Mouse (Mus musculus) liver, embryonic 15.5 days (tissue): ENCODE data around the gene Inka2. TPM values are rescaled to one million over a fixed set of nuclear protein-coding genes. Genes with fewer than 3 reads are reported as not detected.

Source experiments
- ATAC-seq: fragments of 200-750 bp; cut with Nextera tagmentation; 2 replicates; pipeline ENCODE4 v1.8.0; 2017; ENCODE audit warnings: moderate number of reproducible peaks, mild to moderate bottlenecking, moderate library complexity; ENCODE audit not compliant: insufficient read depth
- H3K27ac ChIP-seq: fragments of 300-500 bp; sonication (generic); replicated peaks from 2 replicates; pipeline ENCODE4 v1.5.1; 2015; ENCODE audit warnings: mild to moderate bottlenecking, inconsistent platforms
- H3K27me3 ChIP-seq: fragments of 300-500 bp; sonication (generic); 2 replicates; pipeline ENCODE4 v1.6.1; 2015; ENCODE audit warnings: mild to moderate bottlenecking, inconsistent platforms
- H3K36me3 ChIP-seq: fragments of 300-500 bp; sonication (generic); replicated peaks from 2 replicates; pipeline ENCODE4 v1.6.1; 2015; ENCODE audit warnings: moderate library complexity, mild to moderate bottlenecking, inconsistent platforms
- H3K4me1 ChIP-seq: fragments of 300-500 bp; sonication (generic); replicated peaks from 2 replicates; pipeline ENCODE4 v1.6.1; 2015; ENCODE audit warnings: inconsistent platforms
- H3K4me2 ChIP-seq: fragments of 300-500 bp; sonication (generic); 2 replicates; pipeline ENCODE4 v1.6.1; 2015; ENCODE audit warnings: moderate library complexity, mild to moderate bottlenecking, inconsistent platforms
- H3K4me3 ChIP-seq: fragments of 300-500 bp; sonication (generic); replicated peaks from 2 replicates; pipeline ENCODE4 v1.5.1; 2015; ENCODE audit warnings: mild to moderate bottlenecking, inconsistent platforms
- H3K9ac ChIP-seq: fragments of 300-500 bp; sonication (generic); 2 replicates; pipeline ENCODE4 v1.6.1; 2015; ENCODE audit warnings: moderate library complexity, mild to moderate bottlenecking, inconsistent platforms
- H3K9me3 ChIP-seq: fragments of 300-500 bp; sonication (generic); replicated peaks from 2 replicates; pipeline ENCODE4 v1.6.1; 2016; ENCODE audit warnings: inconsistent platforms
- WGBS: fragments of 180-500 bp; shearing (Covaris S2); methylation state at CpG from one replicate; pipeline ENCODE4 v1.1.7; 2015; ENCODE audit warnings: mixed read lengths; ENCODE audit not compliant: insufficient replicate concordance; 5-methylcytosine and 5-hydroxymethylcytosine counted together
- polyA plus RNA-seq: library from polyadenylated mRNA; unstranded; fragments of >200 nt; fragmentation: Nextera tagmentation; extraction: Ambion mirVana; gene quantifications from 2 replicates; pipeline ENCODE4 v1.2.1, GENCODE M21; 2015

The Inka2 gene
- polyA plus RNA-seq, 1 experiment from 2014 or later, result 0.32 TPM

DNA sequence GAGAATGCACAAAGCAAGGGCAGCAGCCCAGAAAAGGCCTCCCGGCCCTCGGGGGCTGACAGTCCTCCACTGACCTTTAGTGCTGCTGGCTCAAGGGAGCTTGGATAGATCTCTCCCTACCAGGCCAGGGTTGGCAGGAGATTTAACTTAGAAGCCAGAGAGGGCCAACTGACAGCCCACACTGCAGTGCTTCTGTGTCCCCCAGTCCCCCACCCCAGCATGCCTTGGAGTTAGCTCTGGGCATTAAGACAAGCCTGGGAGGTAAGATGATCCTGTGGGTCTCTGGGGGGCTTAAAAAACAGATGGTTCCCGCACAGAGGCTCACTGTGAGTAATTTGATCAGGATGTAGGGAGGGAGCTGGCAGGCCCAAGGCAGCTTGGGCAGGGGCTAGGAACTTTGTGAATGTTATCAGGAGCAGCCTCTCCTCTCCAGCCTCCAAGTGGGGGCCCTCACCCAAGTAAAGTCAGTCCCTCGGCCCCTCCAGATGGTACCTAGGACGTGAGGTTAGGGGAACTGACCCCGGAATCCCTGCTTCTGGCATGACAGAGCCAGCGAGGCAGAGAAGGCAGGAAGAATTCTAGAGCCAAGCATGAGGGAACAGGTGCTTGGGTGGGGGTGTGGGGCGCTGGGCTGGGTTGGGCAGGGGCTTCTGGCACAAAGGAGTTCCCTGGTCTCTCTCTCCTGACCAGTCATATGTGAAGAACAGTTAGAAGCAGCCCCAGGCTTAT is 9.9 kb downstream of the Inka2 start:
- Histone ChIP-seq H3K36me3 (no peaks in the 10 kb centered on the region), H3K4me3 (no peak overlapping the region), H3K4me1 (peaks cover 3% of the 10 kb centered on the region; the same call in 1 of the 2 replicates), H3K4me2 (no peak overlapping the region), H3K9me3 (no peaks in the 10 kb centered on the region), H3K9ac (no peak overlapping the region), H3K27me3 (peaks cover 27% of the 10 kb centered on the region), H3K27ac (no peak overlapping the region)
- no peak for ATAC-seq
- WGBS, result 51% methylated on average over 8 of the region's 8 CpGs

DNA sequence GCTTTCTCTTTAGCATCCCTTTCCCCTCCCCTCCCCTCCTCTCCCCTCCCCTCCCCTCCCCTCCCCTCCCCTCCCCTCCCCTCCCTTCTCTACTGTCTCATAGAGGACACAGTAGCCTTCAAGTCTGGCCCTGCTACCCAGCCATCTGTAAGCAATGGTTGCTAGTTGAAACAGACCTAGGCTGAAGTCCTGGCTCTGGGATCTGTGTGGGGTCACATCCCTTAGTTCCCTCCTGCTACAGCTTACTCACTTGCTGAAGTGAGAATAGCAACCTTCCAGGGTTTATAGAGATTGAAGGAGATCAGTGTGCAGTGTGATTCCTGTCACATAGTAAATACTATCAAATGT is 10.4 kb downstream of the Inka2 start:
- H3K9me3 ChIP-seq, result no peaks in the 10 kb centered on the region
- no peak overlapping the region for H3K4me3 ChIP-seq
- no peak overlapping the region for H3K4me2 ChIP-seq
- H3K27ac ChIP-seq, result no peak overlapping the region
- peaks cover 23% of the 10 kb centered on the region for H3K27me3 ChIP-seq
- no peak overlapping the region for H3K9ac ChIP-seq
- H3K36me3 ChIP-seq, result no peaks in the 10 kb centered on the region
- ATAC-seq, result no peak
- peaks cover 3% of the 10 kb centered on the region; the same call in 1 of the 2 replicates for H3K4me1 ChIP-seq

DNA sequence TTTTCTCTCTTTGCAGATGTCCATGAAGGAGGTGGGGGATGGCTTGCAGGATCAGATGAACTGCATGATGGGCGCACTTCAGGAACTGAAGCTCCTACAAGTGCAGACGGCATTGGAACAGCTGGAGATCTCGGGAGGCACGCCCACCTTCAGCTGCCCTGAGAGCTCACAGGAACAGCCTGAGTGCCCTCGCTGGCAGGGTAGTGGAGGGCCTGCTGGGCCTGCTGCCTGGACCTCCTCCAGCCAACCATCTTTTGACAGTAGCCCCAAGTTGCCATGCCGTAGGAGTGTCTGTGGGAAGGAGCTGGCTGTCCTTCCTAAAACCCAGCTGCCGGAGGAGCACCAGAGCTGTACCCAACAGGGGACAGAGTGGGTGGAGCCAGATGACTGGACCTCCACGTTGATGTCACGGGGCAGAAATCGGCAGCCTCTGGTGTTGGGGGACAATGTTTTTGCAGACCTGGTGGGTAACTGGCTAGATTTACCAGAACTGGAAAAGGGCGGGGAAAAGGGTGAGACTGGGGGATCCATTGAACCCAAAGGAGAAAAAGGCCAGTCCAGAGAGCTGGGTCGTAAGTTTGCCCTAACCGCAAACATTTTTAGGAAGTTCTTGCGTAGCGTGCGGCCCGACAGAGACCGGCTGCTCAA is 12.1 kb downstream of the Inka2 start:
- H3K4me3 ChIP-seq, result no peak overlapping the region
- no peaks in the 10 kb centered on the region for H3K9me3 ChIP-seq
- H3K27ac ChIP-seq, result no peak overlapping the region
- peaks cover 14% of the 10 kb centered on the region for H3K27me3 ChIP-seq
- 60% methylated on average over 18 of the region's 18 CpGs for WGBS
- H3K9ac ChIP-seq, result no peak overlapping the region
- peaks cover 3% of the 10 kb centered on the region; the same call in 1 of the 2 replicates for H3K4me1 ChIP-seq
- no peaks in the 10 kb centered on the region for H3K36me3 ChIP-seq
- no peak for ATAC-seq
- H3K4me2 ChIP-seq, result no peak overlapping the region

DNA sequence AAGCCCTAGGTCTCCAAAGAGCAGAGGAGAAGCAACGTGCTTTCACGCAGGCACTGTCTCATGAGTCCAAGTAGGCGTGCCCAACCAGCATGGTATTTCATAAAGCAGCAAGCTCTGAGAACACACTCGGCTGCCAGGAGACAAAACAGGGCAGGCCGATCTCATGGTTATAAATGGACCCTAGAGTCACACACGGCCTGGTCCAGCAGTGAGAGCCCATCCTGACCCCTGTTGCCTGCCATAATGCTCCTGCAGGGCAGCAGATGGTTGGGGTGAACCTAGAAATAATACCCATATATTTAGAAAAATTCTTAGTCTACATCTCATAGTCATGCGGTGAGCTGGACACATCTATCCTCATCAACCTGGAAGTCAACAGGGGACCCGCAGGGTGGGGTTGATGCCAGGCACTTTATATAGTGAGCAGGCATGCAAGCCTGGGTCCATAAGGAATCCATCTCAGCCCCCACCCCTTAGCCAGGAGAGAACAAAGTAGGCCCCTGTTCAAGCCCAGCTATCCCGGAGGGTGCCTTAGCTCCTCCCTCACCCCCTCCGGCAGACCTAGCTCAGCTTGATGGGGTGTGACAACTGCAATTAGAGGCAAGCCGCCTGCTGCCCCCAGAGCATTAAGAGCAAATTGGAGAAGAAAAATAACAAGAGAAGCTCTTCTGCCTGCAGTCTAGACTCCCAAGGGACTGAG is 13.6 kb downstream of the Inka2 start:
- no peak for ATAC-seq
- H3K27me3 ChIP-seq, result peaks cover 6% of the 10 kb centered on the region; the same call in 1 of the 2 replicates
- no peak overlapping the region for H3K27ac ChIP-seq
- 68% methylated on average over 11 of the region's 11 CpGs for WGBS
- H3K4me3 ChIP-seq, result no peak overlapping the region
- H3K9me3 ChIP-seq, result no peaks in the 10 kb centered on the region
- H3K4me2 ChIP-seq, result no peak overlapping the region
- no peak overlapping the region for H3K9ac ChIP-seq
- H3K4me1 ChIP-seq, result peaks cover 3% of the 10 kb centered on the region; the same call in 1 of the 2 replicates
- H3K36me3 ChIP-seq, result no peaks in the 10 kb centered on the region

DNA sequence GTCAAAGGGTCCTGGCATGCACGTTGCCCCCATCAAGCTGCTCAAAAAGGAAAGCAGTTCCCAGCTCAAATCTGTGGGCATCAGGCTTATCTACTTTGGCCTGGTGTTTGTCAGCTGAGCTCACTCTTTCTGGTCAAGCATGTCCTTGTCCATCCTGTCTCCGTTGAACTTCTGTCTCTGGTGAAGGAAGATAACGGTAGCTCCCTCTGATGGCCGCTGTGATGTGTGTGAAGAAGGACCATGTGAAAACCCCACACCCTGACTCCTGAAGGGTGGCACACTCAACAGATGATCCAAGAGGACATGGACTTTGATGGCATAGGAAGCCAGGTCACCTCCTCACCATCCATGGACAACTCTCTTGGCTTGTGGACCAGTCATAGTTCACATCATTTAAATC is 14.3 kb downstream of the Inka2 start:
- Histone ChIP-seq H3K4me1 (peaks cover 3% of the 10 kb centered on the region; the same call in 1 of the 2 replicates), H3K4me2 (no peak overlapping the region), H3K27ac (no peak overlapping the region), H3K36me3 (no peaks in the 10 kb centered on the region), H3K27me3 (0 out of 2 replicates have a peak, but pooled peaks cover under 1% of the 10 kb centered on the region), H3K9me3 (no peaks in the 10 kb centered on the region), H3K9ac (no peak overlapping the region), H3K4me3 (no peak overlapping the region)
- no peak for ATAC-seq
- 23% methylated on average over 4 of the region's 4 CpGs for WGBS

DNA sequence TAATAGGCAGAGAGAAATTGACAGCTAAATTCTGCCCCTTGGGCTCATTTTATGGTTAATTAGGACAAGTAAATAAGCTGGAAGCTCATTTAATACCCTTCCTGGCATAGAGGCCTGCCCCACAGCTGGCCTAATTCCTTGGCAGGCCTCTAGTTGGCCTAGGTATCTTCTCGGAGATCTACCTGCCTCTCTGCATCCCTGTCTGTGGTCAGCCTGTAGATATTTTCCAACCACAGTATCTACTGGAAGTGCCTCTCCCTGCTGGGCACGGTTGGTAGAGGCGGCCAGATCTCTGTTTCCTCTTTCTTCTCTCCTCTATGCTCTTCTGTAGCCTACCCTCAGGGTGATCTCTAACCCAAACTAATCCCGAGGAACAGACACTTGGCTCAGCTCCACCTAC is 15.6 kb downstream of the Inka2 start:
- WGBS, result 41% methylated on average over 4 of the region's 4 CpGs
- Histone ChIP-seq H3K4me2 (no peak overlapping the region), H3K4me3 (no peak overlapping the region), H3K27me3 (no peaks in the 10 kb centered on the region), H3K9ac (no peak overlapping the region), H3K9me3 (no peaks in the 10 kb centered on the region), H3K4me1 (peaks cover 3% of the 10 kb centered on the region; the same call in 1 of the 2 replicates), H3K36me3 (peaks cover 6% of the 10 kb centered on the region; the same call in 1 of the 2 replicates), H3K27ac (no peak overlapping the region)
- no peak for ATAC-seq

DNA sequence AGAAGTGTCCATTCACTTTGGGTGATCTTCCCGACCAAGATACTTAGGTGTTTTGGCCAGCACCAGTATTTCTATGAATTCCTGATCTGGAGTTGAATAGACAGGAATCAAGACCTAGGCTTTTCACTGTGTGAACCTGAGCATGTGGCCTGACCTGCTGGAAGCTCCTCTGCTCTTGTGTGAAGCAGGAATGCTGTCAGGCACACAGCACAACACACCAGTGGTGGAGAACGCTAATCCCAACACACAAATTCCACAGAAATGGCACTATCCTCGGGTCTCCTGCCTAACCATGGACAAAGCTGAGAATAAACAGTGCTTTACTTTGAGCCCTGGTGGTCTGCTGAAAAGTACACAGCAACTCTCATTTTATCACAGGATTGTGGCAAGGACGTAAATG is 16.1 kb downstream of the Inka2 start:
- WGBS, result 70% methylated on average over 4 of the region's 4 CpGs
- peaks cover 6% of the 10 kb centered on the region; the same call in 1 of the 2 replicates for H3K36me3 ChIP-seq

DNA sequence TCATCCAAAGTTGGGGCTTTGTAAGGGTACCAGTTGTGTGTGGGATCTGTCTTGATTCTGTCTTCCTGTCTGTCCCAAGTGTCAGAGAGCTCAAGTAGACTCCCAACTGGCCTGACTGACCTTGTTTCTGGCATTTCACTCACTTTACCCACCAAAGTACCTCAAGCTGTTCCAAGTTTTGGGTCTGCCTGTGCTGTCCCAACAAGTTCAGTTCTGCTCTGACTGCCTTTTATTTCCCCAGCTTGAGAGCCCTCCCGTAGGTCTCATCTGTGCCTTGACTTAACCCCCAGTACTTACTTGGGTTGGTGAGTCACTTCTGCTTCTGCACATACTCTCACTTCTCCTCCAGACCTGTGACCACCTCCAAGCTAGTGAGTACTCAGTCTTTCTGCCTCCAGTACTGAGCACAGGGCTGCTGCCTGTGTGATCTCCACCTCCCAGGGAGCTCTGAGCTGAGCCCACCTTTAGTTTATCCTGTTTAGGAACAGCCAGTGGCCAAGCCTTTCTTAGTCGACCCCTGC is 17.3 kb downstream of the Inka2 start:
- 59% methylated on average over 2 of the region's 2 CpGs for WGBS
- no peak overlapping the region for H3K4me2 ChIP-seq
- H3K27me3 ChIP-seq, result no peaks in the 10 kb centered on the region
- no peak overlapping the region for H3K9ac ChIP-seq
- peaks cover 6% of the 10 kb centered on the region; the same call in 1 of the 2 replicates for H3K36me3 ChIP-seq
- no peak overlapping the region for H3K4me3 ChIP-seq
- ATAC-seq, result no peak
- no peaks in the 10 kb centered on the region for H3K9me3 ChIP-seq
- H3K4me1 ChIP-seq, result peaks cover 3% of the 10 kb centered on the region; the same call in 1 of the 2 replicates
- H3K27ac ChIP-seq, result no peak overlapping the region

More for the DNA sequence above, 16.1 kb downstream of the Inka2 start:
- Histone ChIP-seq H3K4me2 (no peak overlapping the region), H3K9ac (no peak overlapping the region), H3K27me3 (no peaks in the 10 kb centered on the region), H3K27ac (no peak overlapping the region), H3K4me3 (no peak overlapping the region), H3K4me1 (peaks cover 3% of the 10 kb centered on the region; the same call in 1 of the 2 replicates), H3K9me3 (no peaks in the 10 kb centered on the region)
- no peak for ATAC-seq

DNA sequence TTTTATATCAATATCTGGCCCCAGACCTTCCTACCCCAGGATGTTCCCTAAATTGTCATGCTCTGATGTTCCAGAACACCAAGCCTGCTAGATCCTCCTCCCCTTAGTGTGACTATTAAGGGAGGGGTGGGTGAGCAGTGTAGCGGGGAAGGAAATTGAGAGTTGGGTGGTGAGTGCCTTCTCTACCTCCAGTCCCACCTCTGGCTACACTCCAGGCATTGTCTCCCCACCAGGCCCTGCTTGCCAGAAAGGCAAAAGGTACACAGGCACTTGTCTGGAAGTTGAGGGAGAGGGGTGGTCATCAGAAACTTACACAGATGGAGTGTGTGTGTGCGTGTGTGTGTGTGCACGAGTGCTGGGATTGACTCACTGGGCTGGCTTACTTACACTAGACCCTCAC is 18.1 kb downstream of the Inka2 start:
- H3K4me1 ChIP-seq, result peaks cover 3% of the 10 kb centered on the region; the same call in 1 of the 2 replicates
- ATAC-seq, result no peak
- no peaks in the 10 kb centered on the region for H3K27me3 ChIP-seq
- no peak overlapping the region for H3K4me2 ChIP-seq
- 92% methylated on average over 3 of the region's 3 CpGs for WGBS
- H3K27ac ChIP-seq, result no peak overlapping the region
- H3K9ac ChIP-seq, result no peak overlapping the region
- H3K9me3 ChIP-seq, result no peaks in the 10 kb centered on the region
- H3K36me3 ChIP-seq, result peaks cover 10% of the 10 kb centered on the region
- no peak overlapping the region for H3K4me3 ChIP-seq

DNA sequence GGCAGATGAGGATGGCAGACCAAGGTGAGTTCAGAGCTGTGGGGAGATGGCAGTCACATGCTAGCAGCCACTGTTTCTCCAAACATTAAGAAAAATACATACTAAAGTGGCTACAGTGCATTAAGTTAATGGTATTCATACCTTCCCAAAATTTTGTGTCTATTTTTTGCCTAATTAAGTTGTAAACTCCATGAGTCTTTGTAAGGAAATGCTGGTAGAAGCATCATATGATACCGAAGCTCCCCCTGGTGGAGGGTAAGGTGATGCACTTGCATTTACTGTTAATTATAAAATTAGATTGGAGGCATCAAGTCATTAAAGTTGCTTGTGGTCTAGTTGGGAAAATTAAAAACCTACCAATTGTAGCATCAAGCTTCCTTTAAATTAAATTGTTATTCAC is 21.6 kb downstream of the Inka2 start:
- Histone ChIP-seq H3K36me3 (peaks cover 28% of the 10 kb centered on the region), H3K27ac (no peak overlapping the region), H3K9ac (no peak overlapping the region), H3K27me3 (no peaks in the 10 kb centered on the region), H3K4me1 (no peaks in the 10 kb centered on the region), H3K4me2 (no peak overlapping the region), H3K4me3 (no peak overlapping the region), H3K9me3 (no peaks in the 10 kb centered on the region)
- ATAC-seq, result no peak
- 4% methylated on average over 1 of the region's 1 CpGs for WGBS

DNA sequence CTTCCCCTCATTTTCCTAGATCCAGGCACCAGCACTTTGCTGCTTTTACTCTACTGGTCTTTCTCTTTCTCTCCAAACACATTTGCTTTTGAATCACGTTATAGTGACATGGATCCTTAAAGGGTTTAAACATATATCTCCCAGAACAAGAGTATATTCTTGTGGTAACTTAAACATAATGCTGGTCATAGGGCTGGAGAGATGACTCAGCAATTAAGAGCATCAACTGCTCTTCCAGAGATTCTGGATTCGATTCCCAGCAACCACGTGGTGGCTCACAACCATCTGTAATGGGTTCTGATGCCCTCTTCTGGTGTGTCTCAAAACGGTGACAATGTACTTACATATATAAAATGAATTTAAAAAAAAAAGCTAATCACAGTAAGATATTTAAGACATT is 28.0 kb downstream of the Inka2 start:
- Histone ChIP-seq H3K4me3 (no peak overlapping the region), H3K4me2 (no peak overlapping the region), H3K27ac (no peak overlapping the region), H3K36me3 (peaks cover 71% of the 10 kb centered on the region), H3K9ac (no peak overlapping the region), H3K4me1 (no peaks in the 10 kb centered on the region), H3K27me3 (no peaks in the 10 kb centered on the region), H3K9me3 (no peaks in the 10 kb centered on the region)
- ATAC-seq, result no peak
- WGBS, result 87% methylated on average over 4 of the region's 4 CpGs
